25 mouse cellular contexts compared by ENCODE assay signal in the genomic region with DNA sequence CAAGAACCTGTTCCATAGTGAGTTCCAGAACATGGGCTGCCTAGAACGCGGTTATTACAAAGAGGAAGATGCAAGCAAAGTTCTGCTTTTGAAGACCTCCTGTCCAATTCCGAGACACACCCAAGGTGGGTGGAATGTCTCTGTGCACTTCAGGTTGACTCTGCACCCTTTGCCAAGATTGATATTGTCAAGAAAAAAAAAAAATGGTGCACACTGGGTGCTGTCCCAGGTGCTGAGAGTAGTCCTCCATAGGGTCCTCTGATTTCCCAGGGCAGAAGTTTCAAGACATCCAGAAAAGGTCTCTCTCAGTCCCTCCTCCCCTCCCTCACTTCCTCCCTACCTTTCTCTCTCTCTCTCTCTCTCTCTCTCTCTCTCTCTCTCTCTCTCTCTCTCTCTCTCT. TPM values are rescaled to one million over a fixed set of nuclear protein-coding genes. Genes with fewer than 3 reads are reported as not detected.
A peak's percentile ranks its signal among the peaks of the same experiment; 100 is the strongest.
DNase-seq lines count a peak whose midpoint lies in the region; ATAC-seq and TF ChIP-seq lines count a peak whose summit lies in the region.
"Had no signal": no experiment of that assay in that cellular context is flagged by ENCODE, and none has a peak within 500 bp of the region (broad histone marks: within the 10 kb centered on the region; RNA-seq: fewer than 3 reads in every experiment).

No protein-coding gene starts in this region.

- no peak for TF ChIP-seq RAD21 in CH12.LX (IDR thresholded peaks at IDR 0.05; ENCODE audit: low read depth, low read length)
- no peak for TF ChIP-seq RAD21 in MEL (IDR thresholded peaks at IDR 0.05; ENCODE audit: low read depth, low read length)

- in situ Hi-C loops in CH12.LX (cut with MboI; ENCODE audit: low pct_ligation_motif_present, low pct_unique_long_range_greater_than_20kb, low sequenced_read_pairs): no loop called here

- TF ChIP-seq EP300 in CH12.LX (IDR thresholded peaks at IDR 0.05; ENCODE audit: low read length) (no peak), MEL (IDR thresholded peaks at IDR 0.05; ENCODE audit: low read depth in 1 of 2, low read length in 2 of 2) (peak in 1 of 2 experiments; percentile 50; a peak in 2 of 4 replicates)

- H3K27me3 ChIP-seq in CH12.LX (replicated peaks): no peaks in the 10 kb centered on the region
- no peaks in the 10 kb centered on the region; a peak in 1 of 4 replicates for H3K27me3 ChIP-seq in MEL (ENCODE audit: control insufficient read depth in 1 of 2, insufficient read depth in 2 of 2, low read length in 2 of 2)
- no peaks in the 10 kb centered on the region for H3K27me3 ChIP-seq in myocyte (ENCODE audit: control insufficient read depth, insufficient read depth, insufficient read length)
- H3K27me3 ChIP-seq in hindbrain, embryonic 13.5 days: no peaks in the 10 kb centered on the region
- H3K27me3 ChIP-seq: embryonic facial prominence, embryonic 12.5 days; forebrain, embryonic 13.5 days; forebrain, embryonic 15.5 days had no signal

- 83% methylated on average over 3 of the region's 3 CpGs for WGBS in hindbrain, embryonic 13.5 days

- intact Hi-C loops in left cerebral cortex, postnatal 25 days (cut with DNase I): no loop called here

- H3K4me2 ChIP-seq in CH12.LX (ENCODE audit: insufficient read depth, low read depth, poor library complexity, severe bottlenecking) (no peak overlapping the region), myocyte (ENCODE audit: low read depth) (no peak overlapping the region)
- no peak overlapping the region for H3K4me2 ChIP-seq in hindbrain, embryonic 13.5 days
- H3K4me2 ChIP-seq: embryonic facial prominence, embryonic 12.5 days; forebrain, embryonic 13.5 days; forebrain, embryonic 15.5 days had no signal

- H3K27ac ChIP-seq in CH12.LX (ENCODE audit: insufficient read depth, low read depth) (no peak overlapping the region), MEL (ENCODE audit: control insufficient read depth, low read depth, low read length) (no peak overlapping the region)
- no peak overlapping the region for H3K27ac ChIP-seq in hindbrain, embryonic 13.5 days
- H3K27ac ChIP-seq: embryonic facial prominence, embryonic 10.5 days; embryonic facial prominence, embryonic 12.5 days; forebrain, embryonic 13.5 days; forebrain, embryonic 15.5 days had no signal

- TF ChIP-seq CTCF in CH12.LX (conservative IDR thresholded peaks at IDR 0.05 in 1 of 2, IDR thresholded peaks at IDR 0.05 in 1 of 2; ENCODE audit: low read depth in 2 of 2, low read length in 2 of 2) (no peak), MEL (IDR thresholded peaks at IDR 0.05 in 2 of 3, conservative IDR thresholded peaks at IDR 0.05 in 1 of 3; ENCODE audit: control insufficient read depth in 1 of 3, insufficient read depth in 1 of 3, low read depth in 2 of 3, low read length in 3 of 3, poor library complexity in 1 of 3, severe bottlenecking in 1 of 3) (no peak)

- H3K79me2 ChIP-seq in CH12.LX (replicated peaks; ENCODE audit: control insufficient read depth, extremely low read depth, insufficient read depth, poor library complexity, severe bottlenecking): no peaks in the 10 kb centered on the region
- peaks cover 9% of the 10 kb centered on the region for H3K79me2 ChIP-seq in MEL (ENCODE audit: control insufficient read depth, insufficient read depth, low read length, poor library complexity)
- H3K79me2 ChIP-seq in myocyte (ENCODE audit: control insufficient read depth, insufficient read depth): peaks cover 13% of the 10 kb centered on the region

- ATAC-seq in hindbrain, embryonic 13.5 days (ENCODE audit: low FRiP score): no peak
- ATAC-seq: CD4-positive, CD25-positive, alpha-beta regulatory T cell, adult 4 months; forebrain, embryonic 13.5 days; forebrain, embryonic 15.5 days; forebrain, postnatal 0 days had no signal

- dilution Hi-C loops in CH12.LX (cut with MboI; ENCODE audit: extremely low pct_ligation_motif_present, extremely low pct_unique_long_range_greater_than_20kb, low sequenced_read_pairs): no loop called here

- no peak for TF ChIP-seq POLR2A in CH12.LX (IDR thresholded peaks at IDR 0.05; ENCODE audit: low read depth, low read length)
- TF ChIP-seq POLR2A in MEL (IDR thresholded peaks at IDR 0.05; ENCODE audit: control insufficient read depth in 1 of 2, insufficient read depth in 1 of 2, low read depth in 1 of 2, low read length in 2 of 2, poor library complexity in 1 of 2): no peak
- TF ChIP-seq POLR2A in myocyte (IDR thresholded peaks at IDR 0.05; ENCODE audit: insufficient read length, low read depth): no peak

- no peak overlapping the region for H3ac ChIP-seq in myocyte (ENCODE audit: control insufficient read depth, insufficient read length)

- no peak for DNase-seq in CH12.LX (ENCODE audit: extremely low read depth)
- peak; percentile 77 for DNase-seq in MEL (ENCODE audit: low read depth, low spot score)
- DNase-seq in NIH3T3 (ENCODE audit: low read depth): peak; percentile 22
- no peak for DNase-seq in kidney, postnatal 14 days
- no peak for DNase-seq in T-cell, adult 2 months (ENCODE audit: low spot score)
- DNase-seq in left cerebral cortex, postnatal 25 days (ENCODE audit: low spot score in 2 of 2): no peak
- DNase-seq: adrenal gland, adult 8-10 months; adrenal gland, postnatal 14 days; adrenal gland, postnatal 36 days; B cell, adult 2 months; cerebellum, adult 11-12 months; cerebellum, adult 2 months; cerebellum, adult 9-10 months; cerebellum, postnatal 10 days; cerebellum, postnatal 25 days; forebrain, postnatal 0 days had no signal

- H3K4me1 ChIP-seq in CH12.LX (ENCODE audit: control insufficient read depth in 1 of 2, insufficient read depth in 2 of 2): peaks cover 4 to 21% of the 10 kb centered on the region in 2 experiments
- peaks cover 0 to 9% of the 10 kb centered on the region in 2 experiments; a peak in 2 of 4 replicates for H3K4me1 ChIP-seq in MEL (ENCODE audit: control insufficient read depth in 1 of 2, insufficient read depth in 2 of 2, low read length in 2 of 2)
- H3K4me1 ChIP-seq in hindbrain, embryonic 13.5 days (replicated peaks): peaks cover 10% of the 10 kb centered on the region

- H3K9ac ChIP-seq in CH12.LX (ENCODE audit: insufficient read depth, low read depth) (no peak overlapping the region), MEL (ENCODE audit: control insufficient read depth, low read depth, low read length, poor library complexity, severe bottlenecking) (no peak overlapping the region)
- H3K9ac ChIP-seq in hindbrain, embryonic 13.5 days: no peak overlapping the region
- H3K9ac ChIP-seq: embryonic facial prominence, embryonic 12.5 days; forebrain, embryonic 13.5 days; forebrain, embryonic 15.5 days; forebrain, postnatal 0 days had no signal

- H3K4me3 ChIP-seq in CH12.LX (replicated peaks in 1 of 3; ENCODE audit: low read depth in 2 of 3, low read length in 2 of 3, poor library complexity in 1 of 3) (no peak overlapping the region), MEL (ENCODE audit: control insufficient read depth in 1 of 2, insufficient read depth in 1 of 2, low read depth in 2 of 2, low read length in 2 of 2) (no peak overlapping the region), myocyte (no peak overlapping the region)
- H3K4me3 ChIP-seq in hindbrain, embryonic 13.5 days: no peak overlapping the region
- H3K4me3 ChIP-seq: embryonic facial prominence, embryonic 10.5 days; embryonic facial prominence, embryonic 12.5 days; forebrain, embryonic 13.5 days; forebrain, embryonic 15.5 days had no signal

- H3K36me3 ChIP-seq in CH12.LX (replicated peaks in 1 of 2; ENCODE audit: control insufficient read depth in 1 of 2, insufficient read depth in 1 of 2, low read length in 1 of 2): peaks cover 13 to 26% of the 10 kb centered on the region in 2 experiments
- peaks cover 0 to 5% of the 10 kb centered on the region in 2 experiments; a peak in 2 of 4 replicates for H3K36me3 ChIP-seq in MEL (ENCODE audit: control insufficient read depth in 1 of 2, insufficient read depth in 2 of 2, low read length in 2 of 2)
- H3K36me3 ChIP-seq in myocyte (ENCODE audit: control insufficient read depth, insufficient read depth): no peaks in the 10 kb centered on the region
- peaks cover 7% of the 10 kb centered on the region for H3K36me3 ChIP-seq in hindbrain, embryonic 13.5 days

- H3K9me3 ChIP-seq in CH12.LX (replicated peaks; ENCODE audit: low read length) (no peaks in the 10 kb centered on the region), MEL (replicated peaks; ENCODE audit: insufficient read depth, low read length) (no peaks in the 10 kb centered on the region)
- H3K9me3 ChIP-seq in hindbrain, embryonic 13.5 days: no peaks in the 10 kb centered on the region
- H3K9me3 ChIP-seq: embryonic facial prominence, embryonic 10.5 days; embryonic facial prominence, embryonic 12.5 days; forebrain, embryonic 13.5 days; forebrain, embryonic 15.5 days; G1E had no signal

RNA-seq across cellular contexts. Expression of a gene that starts 3.0 kb away (rescaled TPM):
- total RNA-seq in CH12.LX (2012; rRNA removed) (17.6 and 22.8 TPM in 2 replicates), CH12.LX (2014; rRNA removed) (18.1 and 20.9 TPM in 2 replicates), MEL (2012; rRNA removed) (33.1 and 46.4 TPM in 2 replicates)
- polyA plus RNA-seq in CH12.LX (2012; ENCODE audit: insufficient read length, low read depth) (12.3 and 16.4 TPM in 2 replicates), MEL (2012; ENCODE audit: insufficient read depth in 1 of 2, insufficient read length in 2 of 2, low read depth in 1 of 2, low replicate concordance in 2 of 2, missing spikeins in 1 of 2) (10 to 100 TPM in 1 of 2 experiments, not detected in 1; 24.0 TPM), myocyte (2012; fragmentation: generic; extraction: Trizol) (16.4 TPM)
- 37.2 and 37.7 TPM in 2 replicates for polyA plus RNA-seq in hindbrain, embryonic 13.5 days (2015; fragmentation: Nextera tagmentation; extraction: Ambion mirVana)
- 10 to 100 TPM; 22.5 to 24.1 TPM for total RNA-seq in left cerebral cortex, postnatal 25 days (2021)

RNA-seq across cellular contexts. Expression of a gene that starts 12.0 kb away (rescaled TPM):
- total RNA-seq in CH12.LX (2012; rRNA removed) (5.8 and 6.0 TPM in 2 replicates), CH12.LX (2014; rRNA removed) (4.2 and 5.4 TPM in 2 replicates), MEL (2012; rRNA removed) (0.19 TPM in 1 of 2 replicates, not detected in the other)
- polyA plus RNA-seq in CH12.LX (2012; ENCODE audit: insufficient read length, low read depth) (8.4 and 11.3 TPM in 2 replicates), MEL (2012; ENCODE audit: insufficient read depth in 1 of 2, insufficient read length in 2 of 2, low read depth in 1 of 2, low replicate concordance in 2 of 2, missing spikeins in 1 of 2) (under 1 TPM in 1 of 2 experiments, not detected in 1; 0.01 TPM), myocyte (2012; fragmentation: generic; extraction: Trizol) (0.12 TPM)
- polyA plus RNA-seq in hindbrain, embryonic 13.5 days (2015; fragmentation: Nextera tagmentation; extraction: Ambion mirVana): 9.3 and 10.6 TPM in 2 replicates
- total RNA-seq in left cerebral cortex, postnatal 25 days (2021): 1 to 10 TPM; 2.8 to 5.3 TPM
- polyA plus RNA-seq: G1E had no signal

RNA-seq across cellular contexts. Expression of a gene that starts 50.9 kb away (rescaled TPM):
- total RNA-seq in CH12.LX (2012; rRNA removed) (0.17 and 0.55 TPM in 2 replicates), CH12.LX (2014; rRNA removed) (1.6 and 2.0 TPM in 2 replicates), MEL (2012; rRNA removed) (not detected in 2 replicates)
- polyA plus RNA-seq in CH12.LX (2012; ENCODE audit: insufficient read length, low read depth) (0.60 and 0.64 TPM in 2 replicates), MEL (2012; ENCODE audit: insufficient read depth in 1 of 2, insufficient read length in 2 of 2, low read depth in 1 of 2, low replicate concordance in 2 of 2, missing spikeins in 1 of 2) (not detected), myocyte (2012; fragmentation: generic; extraction: Trizol) (not detected)
- polyA plus RNA-seq in hindbrain, embryonic 13.5 days (2015; fragmentation: Nextera tagmentation; extraction: Ambion mirVana): 0.13 and 0.19 TPM in 2 replicates
- total RNA-seq in left cerebral cortex, postnatal 25 days (2021): not detected
- total RNA-seq: forebrain, postnatal 0 days had no signal
- polyA plus RNA-seq: cerebellum, adult 2 months; cortical plate, adult 2 months; forebrain, postnatal 0 days had no signal

RNA-seq across cellular contexts. Expression of a gene that starts 53.0 kb away (rescaled TPM):
- total RNA-seq in CH12.LX (2012; rRNA removed) (55.8 and 60.5 TPM in 2 replicates), CH12.LX (2014; rRNA removed) (71.0 and 78.1 TPM in 2 replicates), MEL (2012; rRNA removed) (51.4 and 64.2 TPM in 2 replicates)
- polyA plus RNA-seq in CH12.LX (2012; ENCODE audit: insufficient read length, low read depth) (103 and 112 TPM in 2 replicates), MEL (2012; ENCODE audit: insufficient read depth in 1 of 2, insufficient read length in 2 of 2, low read depth in 1 of 2, low replicate concordance in 2 of 2, missing spikeins in 1 of 2) (100 to 1,000 TPM in 1 of 2 experiments, not detected in 1; 153 TPM), myocyte (2012; fragmentation: generic; extraction: Trizol) (39.0 TPM)
- polyA plus RNA-seq in hindbrain, embryonic 13.5 days (2015; fragmentation: Nextera tagmentation; extraction: Ambion mirVana): 39.6 and 49.7 TPM in 2 replicates
- 100 to 1,000 TPM; 131 to 156 TPM for total RNA-seq in left cerebral cortex, postnatal 25 days (2021)

Comparison
In these comparisons a context has a peak if more than half of its experiments do, and no peak if none do; other contexts are left out.
1. DNase-seq: peak in MEL (single experiment) and NIH3T3 (single experiment); none in CH12.LX (single experiment), kidney, postnatal 14 days (single experiment), T-cell, adult 2 months (single experiment) and left cerebral cortex, postnatal 25 days (0 of 2).